Mouse (Mus musculus): Measurements from ENCODE around the gene Wfdc1. TPM values are rescaled to one million over a fixed set of nuclear protein-coding genes. Genes with fewer than 3 reads are reported as not detected.

The Wfdc1 gene
- total and polyA plus RNA-seq, 3 experiments = not detected

DNA sequence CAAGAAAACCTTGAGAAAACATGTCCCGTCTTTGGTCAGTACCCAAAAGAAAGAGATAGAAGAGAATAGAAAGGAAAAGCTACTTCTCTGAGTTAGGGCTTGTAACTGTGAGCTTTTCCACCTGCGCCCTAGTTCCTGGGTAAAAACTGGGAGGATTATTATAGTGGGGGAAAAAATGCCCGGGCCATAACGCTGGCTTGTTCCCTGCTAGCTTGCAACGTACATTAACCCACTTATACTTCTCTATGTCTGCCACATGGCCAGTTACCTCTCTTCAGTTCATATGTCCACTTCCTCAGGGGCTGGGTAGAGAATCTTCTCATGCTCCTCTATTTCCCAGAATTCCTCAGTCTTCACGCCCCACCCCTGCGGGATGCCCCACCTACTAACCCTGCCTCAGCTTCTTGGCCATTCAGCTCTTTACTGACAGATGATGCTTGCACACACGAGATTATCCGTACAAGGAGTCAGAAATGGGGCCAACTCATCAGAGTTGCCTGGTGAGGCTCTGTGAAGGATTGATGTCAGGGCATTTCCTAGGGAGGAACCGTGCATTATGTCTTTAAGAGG, 70.3 kb downstream of the Wfdc1 start (continued):
- TF ChIP-seq KAT2A (conservative IDR thresholded peaks at IDR 0.05; ENCODE audit: low read depth, low read length) (no peak), MAFK (IDR thresholded peaks at IDR 0.05; ENCODE audit: borderline replicate concordance, low read depth, low read length) (no peak), ETS1 (IDR thresholded peaks at IDR 0.05; ENCODE audit: low read depth, low read length) (peak; percentile 43; the same call in 1 of the 2 replicates), POLR2AphosphoS5 (IDR thresholded peaks at IDR 0.05; ENCODE audit: borderline replicate concordance, low read depth, low read length) (no peak), GATA1 (IDR thresholded peaks at IDR 0.05; ENCODE audit: low read depth, low read length) (no peak), RCOR1 (IDR thresholded peaks at IDR 0.05; ENCODE audit: low read depth, low read length) (no peak), ZKSCAN1 (IDR thresholded peaks at IDR 0.05; ENCODE audit: low read depth, low read length) (no peak), ELF1 (IDR thresholded peaks at IDR 0.05; ENCODE audit: low read depth, low read length) (0 out of 2 replicates have a peak, but pooled peaks have one; percentile 26), RAD21 (IDR thresholded peaks at IDR 0.05; ENCODE audit: low read depth, low read length) (no peak), SIN3A (IDR thresholded peaks at IDR 0.05; ENCODE audit: low read length) (peak; percentile 80), GABPA (IDR thresholded peaks at IDR 0.05; ENCODE audit: low read depth, low read length) (no peak)

DNA sequence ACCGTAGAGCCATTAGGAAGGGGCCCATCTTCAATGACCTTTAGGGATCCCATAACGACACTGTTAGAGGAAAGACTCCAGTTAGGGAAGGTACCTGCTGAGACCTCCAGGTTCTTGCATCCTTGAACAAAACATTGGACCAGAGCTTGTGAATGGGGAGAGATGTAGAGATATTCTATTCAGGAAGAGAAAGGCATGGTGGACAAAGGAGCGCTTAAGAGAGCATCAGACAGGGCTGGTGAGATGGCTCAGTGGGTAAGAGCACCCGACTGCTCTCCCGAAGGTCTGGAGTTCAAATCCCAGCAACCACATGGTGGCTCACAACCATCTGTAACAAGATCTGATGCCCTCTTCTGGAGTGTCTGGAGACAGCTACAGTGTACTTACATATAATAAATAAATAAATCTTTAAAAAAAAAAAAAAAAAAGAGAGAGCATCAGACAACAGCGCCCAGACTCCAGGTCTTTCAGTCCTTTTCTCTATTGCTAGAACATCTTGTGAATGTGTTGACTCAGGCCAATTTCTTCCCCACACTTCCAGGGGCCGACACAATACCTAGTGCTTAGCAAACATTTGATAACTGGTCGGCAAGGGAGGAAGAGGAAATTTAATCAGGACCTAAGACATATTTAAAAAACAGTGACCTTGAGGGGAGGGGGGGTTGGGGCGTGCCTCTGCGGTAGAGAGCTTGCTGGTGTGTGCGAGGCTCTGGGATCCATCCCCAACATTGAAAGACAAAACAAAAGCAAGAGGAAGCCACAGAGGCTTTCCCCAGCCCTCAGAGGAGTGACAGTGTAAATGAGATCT, 71.1 kb downstream of the Wfdc1 start:
- no peaks in the 10 kb centered on the region for H3K27me3 ChIP-seq (ENCODE audit: control insufficient read depth in 1 of 2, insufficient read depth in 2 of 2, low read length in 2 of 2)
- no peaks in the 10 kb centered on the region for H3K79me2 ChIP-seq (ENCODE audit: control insufficient read depth, insufficient read depth, low read length, poor library complexity)
- H3K4me3 ChIP-seq (ENCODE audit: control insufficient read depth in 1 of 2, insufficient read depth in 1 of 2, low read depth in 2 of 2, low read length in 2 of 2) = peak overlapping the region; percentile 72 to 78
- H3K9me3 ChIP-seq (replicated peaks; ENCODE audit: insufficient read depth, low read length) = no peaks in the 10 kb centered on the region
- DNase-seq (ENCODE audit: low read depth, low spot score) = peak; percentile 73
- H3K9ac ChIP-seq (ENCODE audit: control insufficient read depth, low read depth, low read length, poor library complexity, severe bottlenecking) = 0 out of 2 replicates have a peak overlapping the region, but pooled peaks have one; percentile 1
- H3K36me3 ChIP-seq (ENCODE audit: control insufficient read depth in 1 of 2, insufficient read depth in 2 of 2, low read length in 2 of 2) = peaks cover 0 to 7% of the 10 kb centered on the region in 2 experiments; a peak in 2 of 4 replicates
- H3K4me1 ChIP-seq (ENCODE audit: control insufficient read depth in 1 of 2, insufficient read depth in 2 of 2, low read length in 2 of 2) = peaks cover 3 to 20% of the 10 kb centered on the region in 2 experiments
- TF ChIP-seq MAFK (IDR thresholded peaks at IDR 0.05; ENCODE audit: borderline replicate concordance, low read depth, low read length) (peak; percentile 90), MXI1 (IDR thresholded peaks at IDR 0.05; ENCODE audit: low read depth, low read length) (0 out of 2 replicates have a peak, but pooled peaks have one; percentile 23), ZMIZ1 (IDR thresholded peaks at IDR 0.05; ENCODE audit: low read depth, low read length) (no peak), GATA1 (IDR thresholded peaks at IDR 0.05; ENCODE audit: low read depth, low read length) (no peak), POLR2AphosphoS5 (IDR thresholded peaks at IDR 0.05; ENCODE audit: borderline replicate concordance, low read depth, low read length) (no peak), USF1 (IDR thresholded peaks at IDR 0.05; ENCODE audit: low read depth, low read length) (0 out of 2 replicates have a peak, but pooled peaks have one; percentile 20), KAT2A (conservative IDR thresholded peaks at IDR 0.05; ENCODE audit: low read depth, low read length) (no peak), ETS1 (IDR thresholded peaks at IDR 0.05; ENCODE audit: low read depth, low read length) (no peak; the same call in 1 of the 2 replicates), E2F4 (IDR thresholded peaks at IDR 0.05; ENCODE audit: borderline replicate concordance, low read depth, low read length) (no peak), CHD2 (IDR thresholded peaks at IDR 0.05; ENCODE audit: low read length) (no peak), HCFC1 (IDR thresholded peaks at IDR 0.05; ENCODE audit: low read depth, low read length) (no peak), GABPA (IDR thresholded peaks at IDR 0.05; ENCODE audit: low read depth, low read length) (no peak), NRF1 (IDR thresholded peaks at IDR 0.05; ENCODE audit: insufficient read depth, low read depth, low read length, poor library complexity, severe bottlenecking) (no peak), TAL1 (IDR thresholded peaks at IDR 0.05; ENCODE audit: low read length) (no peak), ZNF384 (IDR thresholded peaks at IDR 0.05; ENCODE audit: low read depth, low read length) (peak; percentile 76), MYB (IDR thresholded peaks at IDR 0.05; ENCODE audit: low read depth, low read length) (no peak), CTCF (IDR thresholded peaks at IDR 0.05 in 2 of 3, conservative IDR thresholded peaks at IDR 0.05 in 1 of 3; ENCODE audit: control insufficient read depth in 1 of 3, insufficient read depth in 1 of 3, low read depth in 2 of 3, low read length in 3 of 3, poor library complexity in 1 of 3, severe bottlenecking in 1 of 3) (no peak), CHD1 (IDR thresholded peaks at IDR 0.05; ENCODE audit: low read depth, low read length) (0 out of 2 replicates have a peak, but pooled peaks have one; percentile 14), TBP (IDR thresholded peaks at IDR 0.05; ENCODE audit: low read depth, low read length) (peak; percentile 98), ZC3H11A (IDR thresholded peaks at IDR 0.05; ENCODE audit: low read depth, low read length) (no peak), SIN3A (IDR thresholded peaks at IDR 0.05; ENCODE audit: low read length) (peak; percentile 10; the same call in 1 of the 2 replicates)
- peak overlapping the region; percentile 66 for H3K27ac ChIP-seq (ENCODE audit: control insufficient read depth, low read depth, low read length)

Measured in MEL (cell line).